Mouse (Mus musculus) forebrain, embryonic 14.5 days (tissue): ENCODE measurements around the gene Gsn. TPM values are rescaled to one million over a fixed set of nuclear protein-coding genes. Genes with fewer than 3 reads are reported as not detected.

Experiments used
- ATAC-seq: fragments of 200-750 bp; cut with Nextera tagmentation; 2 replicates; pipeline ENCODE4 v1.8.0; 2017; ENCODE audit warnings: mild to moderate bottlenecking, moderate library complexity
- DNase-seq: peaks from one replicate; pipeline ENCODE4 v3.0.0-alpha.2; 2015; ENCODE audit warnings: low spot score
- H3K27ac ChIP-seq: fragments of 300-500 bp; sonication (generic); 2 replicates; pipeline ENCODE4 v1.5.1; 2014; ENCODE audit warnings: low read depth, mild to moderate bottlenecking, control low read depth, low read length, moderate library complexity
- H3K27me3 ChIP-seq: fragments of 300-500 bp; sonication (generic); replicated peaks from 2 replicates; pipeline ENCODE4 v1.6.1; 2014; ENCODE audit warnings: low read length, control low read depth, mixed read lengths; ENCODE audit not compliant: control insufficient read depth, insufficient read depth
- H3K36me3 ChIP-seq: fragments of 300-500 bp; sonication (generic); 2 replicates; pipeline ENCODE4 v1.6.1; 2014; ENCODE audit warnings: low read length, control low read depth; ENCODE audit not compliant: control insufficient read depth, insufficient read depth
- H3K4me1 ChIP-seq: fragments of 300-500 bp; sonication (generic); 2 replicates; pipeline ENCODE4 v1.6.1; 2014; ENCODE audit warnings: antibody characterized with exemption, low read length, control low read depth; ENCODE audit not compliant: control insufficient read depth, insufficient read depth
- H3K4me2 ChIP-seq: fragments of 300-500 bp; sonication (generic); 2 replicates; pipeline ENCODE4 v1.6.1; 2014; ENCODE audit warnings: mild to moderate bottlenecking, control low read depth, low read length
- H3K4me3 ChIP-seq: fragments of 300-500 bp; sonication (generic); 2 replicates; pipeline ENCODE4 v1.5.1; 2014; ENCODE audit warnings: low read depth, low read length, control low read depth
- H3K9ac ChIP-seq: fragments of 300-500 bp; sonication (generic); 2 replicates; pipeline ENCODE4 v1.6.1; 2014; ENCODE audit warnings: mild to moderate bottlenecking, low read length, control low read depth, moderate library complexity
- H3K9me3 ChIP-seq: fragments of 300-500 bp; sonication (generic); replicated peaks from 2 replicates; pipeline ENCODE4 v1.6.1; 2016; ENCODE audit warnings: low read length, control low read depth, mixed read lengths; ENCODE audit not compliant: control insufficient read depth
- WGBS: fragments of 180-500 bp; shearing (Covaris S2); extraction: QIAGEN DNeasy Blood & Tissue Kit; methylation state at CpG from one replicate; pipeline ENCODE4 v1.1.7; 2014; 5-methylcytosine and 5-hydroxymethylcytosine counted together
- polyA plus RNA-seq: library from polyadenylated mRNA; unstranded; fragments of >200 nt; fragmentation: Nextera tagmentation; extraction: Ambion mirVana; gene quantifications from 2 replicates; pipeline ENCODE4 v1.2.1, GENCODE M21; 2014

The Gsn gene
- polyA plus RNA-seq, 1 experiment from 2014 or later, result 22.5 TPM

- no peak overlapping the region for H3K9ac ChIP-seq
- DNase-seq (no peak), ATAC-seq (no peak)
- no peaks in the 10 kb centered on the region for H3K27me3 ChIP-seq
- WGBS, result 96% methylated on average over 2 of the region's 2 CpGs
- H3K9me3 ChIP-seq, result no peaks in the 10 kb centered on the region
- H3K4me2 ChIP-seq, result no peak overlapping the region
- no peak overlapping the region for H3K4me3 ChIP-seq
- H3K4me1 ChIP-seq, result no peaks in the 10 kb centered on the region
- no peak overlapping the region for H3K27ac ChIP-seq
- H3K36me3 ChIP-seq, result no peaks in the 10 kb centered on the region
These were observed 39.5 kb upstream of the Gsn start for GRCm38 (mm10) chr2:35216701-35217100.

- H3K4me2 ChIP-seq, result no peak overlapping the region
- H3K9ac ChIP-seq, result no peak overlapping the region
- H3K4me1 ChIP-seq, result no peaks in the 10 kb centered on the region
- 93% methylated on average over 3 of the region's 3 CpGs for whole genome bisulfite sequencing
- no peak for ATAC-seq
- no peaks in the 10 kb centered on the region for H3K9me3 ChIP-seq
- H3K36me3 ChIP-seq, result no peaks in the 10 kb centered on the region
- H3K4me3 ChIP-seq, result no peak overlapping the region
- no peak for DNase-seq
- H3K27me3 ChIP-seq, result no peaks in the 10 kb centered on the region
- H3K27ac ChIP-seq, result no peak overlapping the region
These were observed 37.4 kb upstream of the Gsn start for GRCm38 (mm10) chr2:35218736-35219135.

- ATAC-seq, result no peak
- H3K4me1 ChIP-seq, result no peaks in the 10 kb centered on the region
- H3K27me3 ChIP-seq, result no peaks in the 10 kb centered on the region
- no peak overlapping the region for H3K9ac ChIP-seq
- H3K27ac ChIP-seq, result no peak overlapping the region
- no peak for DNase-seq
- WGBS, result 65% methylated on average over 6 of the region's 6 CpGs
- H3K4me2 ChIP-seq, result no peak overlapping the region
- no peak overlapping the region for H3K4me3 ChIP-seq
- H3K9me3 ChIP-seq, result no peaks in the 10 kb centered on the region
- H3K36me3 ChIP-seq, result no peaks in the 10 kb centered on the region
These were observed 33.3 kb upstream of the Gsn start for GRCm38 (mm10) chr2:35222822-35223391.

GRCm38 (mm10) chr2:35224285-35224684, 31.9 kb upstream of the Gsn start:
- Histone ChIP-seq H3K9ac (no peak overlapping the region), H3K4me1 (no peaks in the 10 kb centered on the region), H3K27ac (no peak overlapping the region), H3K4me3 (no peak overlapping the region), H3K9me3 (no peaks in the 10 kb centered on the region), H3K4me2 (no peak overlapping the region), H3K27me3 (no peaks in the 10 kb centered on the region), H3K36me3 (no peaks in the 10 kb centered on the region)
- ATAC-seq (no peak), DNase-seq (no peak)
- 90% methylated on average over 15 of the region's 15 CpGs for WGBS

GRCm38 (mm10) chr2:35228145-35228544, 28.0 kb upstream of the Gsn start:
- H3K36me3 ChIP-seq, result no peaks in the 10 kb centered on the region
- DNase-seq (no peak), ATAC-seq (no peak)
- H3K4me1 ChIP-seq, result no peaks in the 10 kb centered on the region
- no peak overlapping the region for H3K4me2 ChIP-seq
- H3K9ac ChIP-seq, result no peak overlapping the region
- no peak overlapping the region for H3K4me3 ChIP-seq
- no peaks in the 10 kb centered on the region for H3K27me3 ChIP-seq
- H3K27ac ChIP-seq, result no peak overlapping the region
- WGBS, result 35% methylated on average over 4 of the region's 4 CpGs
- no peaks in the 10 kb centered on the region for H3K9me3 ChIP-seq

GRCm38 (mm10) chr2:35230215-35230614, 26.0 kb upstream of the Gsn start:
- Histone ChIP-seq H3K9ac (no peak overlapping the region), H3K4me3 (no peak overlapping the region), H3K36me3 (no peaks in the 10 kb centered on the region), H3K27me3 (no peaks in the 10 kb centered on the region), H3K4me1 (no peaks in the 10 kb centered on the region), H3K9me3 (no peaks in the 10 kb centered on the region), H3K4me2 (no peak overlapping the region), H3K27ac (no peak overlapping the region)
- no peak for DNase-seq
- 11% methylated on average over 8 of the region's 8 CpGs for WGBS
- ATAC-seq, result no peak

- peak; percentile 10 for DNase-seq
- Histone ChIP-seq H3K27me3 (no peaks in the 10 kb centered on the region), H3K4me3 (no peak overlapping the region), H3K4me2 (no peak overlapping the region), H3K27ac (no peak overlapping the region), H3K4me1 (no peaks in the 10 kb centered on the region), H3K36me3 (no peaks in the 10 kb centered on the region), H3K9me3 (no peaks in the 10 kb centered on the region), H3K9ac (no peak overlapping the region)
- WGBS, result 72% methylated on average over 2 of the region's 2 CpGs
- no peak for ATAC-seq
These were observed 24.3 kb upstream of the Gsn start for GRCm38 (mm10) chr2:35231871-35232270.

GRCm38 (mm10) chr2:35232595-35233445, 23.4 kb upstream of the Gsn start:
- Histone ChIP-seq H3K9me3 (no peaks in the 10 kb centered on the region), H3K27ac (no peak overlapping the region), H3K4me2 (no peak overlapping the region), H3K4me1 (no peaks in the 10 kb centered on the region), H3K9ac (no peak overlapping the region), H3K27me3 (no peaks in the 10 kb centered on the region), H3K4me3 (no peak overlapping the region), H3K36me3 (no peaks in the 10 kb centered on the region)
- WGBS, result 66% methylated on average over 17 of the region's 17 CpGs
- DNase-seq (no peak), ATAC-seq (no peak)

- WGBS, result 32% methylated on average over 3 of the region's 3 CpGs
- no peaks in the 10 kb centered on the region for H3K36me3 ChIP-seq
- ATAC-seq, result no peak
These were observed 22.3 kb upstream of the Gsn start for GRCm38 (mm10) chr2:35233898-35234297.

More at GRCm38 (mm10) chr2:35233898-35234297, 22.3 kb upstream of the Gsn start:
- Histone ChIP-seq H3K9me3 (no peaks in the 10 kb centered on the region), H3K4me1 (no peaks in the 10 kb centered on the region), H3K27me3 (no peaks in the 10 kb centered on the region), H3K4me2 (no peak overlapping the region), H3K4me3 (no peak overlapping the region), H3K27ac (no peak overlapping the region), H3K9ac (no peak overlapping the region)
- DNase-seq, result no peak
